Mouse (Mus musculus) kidney, adult 8-10 months (tissue): ENCODE measurements at regions not wholly inside any gene's neighbourhood (a gene's known extent, or its start where the extent isn't known, plus 50 kb on each side); places are given as distances from the start of the nearest gene placed in this dataset.

Experiments used
- DNase-seq, 2 experiments: peaks; one replicate each; pipeline ENCODE4 v3.0.0; 2022

- no peak for DNase-seq
Observed at GRCm38 (mm10) chr1:121618550-121618949, 50.8 kb upstream of the Ddx18 start.
